33 mouse cellular contexts compared by ENCODE assay signal in the genomic region with DNA sequence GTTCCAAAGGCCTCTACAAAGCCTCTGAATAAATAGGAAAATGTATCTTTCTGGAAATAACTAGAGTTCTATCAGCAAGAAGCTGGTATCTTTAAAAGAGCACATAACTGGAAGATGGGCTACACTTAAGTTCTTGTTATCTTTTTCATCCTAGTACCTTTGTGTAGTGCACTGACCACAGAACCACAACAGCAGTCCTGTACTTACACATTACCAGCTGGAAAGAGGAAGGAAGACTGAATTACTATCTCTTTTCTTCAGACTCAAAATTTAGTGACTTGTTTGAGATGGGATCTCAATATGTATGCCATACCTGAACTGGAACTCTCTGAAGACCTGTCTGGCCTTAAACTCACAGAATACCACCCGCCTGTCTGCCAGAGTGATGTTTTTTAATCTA. TPM values are rescaled to one million over a fixed set of nuclear protein-coding genes. Genes with fewer than 3 reads are reported as not detected.
DNase-seq lines count a peak whose midpoint lies in the region; ATAC-seq and TF ChIP-seq lines count a peak whose summit lies in the region.
"Had no signal": no experiment of that assay in that cellular context is flagged by ENCODE, and none has a peak within 500 bp of the region (broad histone marks: within the 10 kb centered on the region; RNA-seq: fewer than 3 reads in every experiment).

No protein-coding gene starts in this region.

- peaks cover 90% of the 10 kb centered on the region for H3K79me2 ChIP-seq in MEL (ENCODE audit: control insufficient read depth, insufficient read depth, low read length, poor library complexity)

- TF ChIP-seq RAD21 in MEL (IDR thresholded peaks at IDR 0.05; ENCODE audit: low read depth, low read length): no peak

- peaks cover 24 to 65% of the 10 kb centered on the region in 2 experiments for H3K36me3 ChIP-seq in MEL (ENCODE audit: control insufficient read depth in 1 of 2, insufficient read depth in 2 of 2, low read length in 2 of 2)
- no peaks in the 10 kb centered on the region for H3K36me3 ChIP-seq in splenic B cell, adult 2 months (ENCODE audit: control insufficient read depth, insufficient read depth, low read length, poor library complexity, severe bottlenecking)
- H3K36me3 ChIP-seq in intestine, embryonic 16.5 days (ENCODE audit: control insufficient read depth, insufficient read depth, low read length): no peaks in the 10 kb centered on the region
- H3K36me3 ChIP-seq: heart, embryonic 10.5 days; heart, embryonic 15.5 days; intestine, embryonic 15.5 days; limb, embryonic 15.5 days; lung, embryonic 15.5 days; midbrain, embryonic 12.5 days had no signal

- peak overlapping the region; percentile 43 for H3K27ac ChIP-seq in MEL (ENCODE audit: control insufficient read depth, low read depth, low read length)
- H3K27ac ChIP-seq in intestine, embryonic 16.5 days (ENCODE audit: low read length): no peak overlapping the region
- H3K27ac ChIP-seq: forebrain, embryonic 13.5 days; heart, embryonic 10.5 days; heart, embryonic 15.5 days; intestine, embryonic 15.5 days; kidney, postnatal 0 days; limb, embryonic 10.5 days; limb, embryonic 15.5 days; liver, embryonic 15.5 days; lung, embryonic 15.5 days; midbrain, embryonic 12.5 days; stomach, postnatal 0 days had no signal

- TF ChIP-seq EP300 in MEL (IDR thresholded peaks at IDR 0.05; ENCODE audit: low read depth in 1 of 2, low read length in 2 of 2): peak; percentile 73 to 80

- H3K4me1 ChIP-seq in MEL (ENCODE audit: control insufficient read depth in 1 of 2, insufficient read depth in 2 of 2, low read length in 2 of 2): peaks cover 19 to 44% of the 10 kb centered on the region in 2 experiments
- peaks cover 17% of the 10 kb centered on the region for H3K4me1 ChIP-seq in intestine, embryonic 16.5 days (ENCODE audit: control insufficient read depth, insufficient read depth, low read length)

- no peak overlapping the region for H3K4me3 ChIP-seq in MEL (ENCODE audit: control insufficient read depth in 1 of 2, insufficient read depth in 1 of 2, low read depth in 2 of 2, low read length in 2 of 2)
- no peak overlapping the region for H3K4me3 ChIP-seq in intestine, embryonic 16.5 days (ENCODE audit: low read length)
- H3K4me3 ChIP-seq: forebrain, embryonic 13.5 days; heart, embryonic 10.5 days; heart, embryonic 15.5 days; intestine, embryonic 15.5 days; limb, embryonic 10.5 days; limb, embryonic 15.5 days; liver, embryonic 15.5 days; lung, embryonic 15.5 days; midbrain, embryonic 12.5 days; myocyte had no signal

- H3K9ac ChIP-seq in MEL (ENCODE audit: control insufficient read depth, low read depth, low read length, poor library complexity, severe bottlenecking): no peak overlapping the region
- no peak overlapping the region for H3K9ac ChIP-seq in intestine, embryonic 16.5 days (ENCODE audit: low read depth, low read length)
- H3K9ac ChIP-seq: forebrain, embryonic 13.5 days; heart, embryonic 15.5 days; intestine, embryonic 15.5 days; limb, embryonic 15.5 days; liver, embryonic 15.5 days; lung, embryonic 15.5 days; midbrain, embryonic 12.5 days had no signal

- DNase-seq in CD4-positive helper T cell, adult 2 months (ENCODE audit: low read depth, low spot score): peak; percentile 47
- DNase-seq in MEL (ENCODE audit: low read depth, low spot score): peak; percentile 80
- peak; percentile 34 for DNase-seq in splenic B cell, adult 2 months (ENCODE audit: low read depth, low spot score)
- DNase-seq in cerebellum, postnatal 25 days: no peak
- no peak for DNase-seq in layer of hippocampus, adult 9-10 months (ENCODE audit: low spot score)
- DNase-seq: adrenal gland, postnatal 10 days; cerebellum, adult 11 months; cerebellum, adult 9-10 months; gastrocnemius, postnatal 14 days; heart, adult 11 months; kidney, adult 8-10 months; layer of hippocampus, adult 9-11 months; lung, postnatal 4 days; right cerebral cortex, adult 18-20 months; spleen, adult 18-20 months; thymus, adult 18-20 months; thymus, postnatal 25 days had no signal

- ATAC-seq in megakaryocyte, adult 5-6 weeks (ENCODE audit: poor library complexity, severe bottlenecking): peak; percentile 78
- ATAC-seq in intestine, embryonic 16.5 days: no peak
- ATAC-seq: forebrain, embryonic 13.5 days; hindbrain, embryonic 16.5 days; intestine, embryonic 15.5 days; Patski had no signal

- H3K4me2 ChIP-seq in intestine, embryonic 16.5 days (ENCODE audit: low read depth, low read length): no peak overlapping the region
- H3K4me2 ChIP-seq: forebrain, embryonic 13.5 days; heart, embryonic 15.5 days; intestine, embryonic 15.5 days; limb, embryonic 15.5 days; liver, embryonic 15.5 days; lung, embryonic 15.5 days; midbrain, embryonic 12.5 days had no signal

- H3K9me3 ChIP-seq in MEL (replicated peaks; ENCODE audit: insufficient read depth, low read length): no peaks in the 10 kb centered on the region
- H3K9me3 ChIP-seq in intestine, embryonic 16.5 days (ENCODE audit: control insufficient read depth, low read length): no peaks in the 10 kb centered on the region
- H3K9me3 ChIP-seq: forebrain, embryonic 13.5 days; heart, embryonic 10.5 days; heart, embryonic 15.5 days; intestine, embryonic 15.5 days; limb, embryonic 10.5 days; limb, embryonic 15.5 days; liver, embryonic 15.5 days; lung, embryonic 15.5 days; midbrain, embryonic 12.5 days had no signal

- TF ChIP-seq POLR2A in MEL (IDR thresholded peaks at IDR 0.05; ENCODE audit: control insufficient read depth in 1 of 2, insufficient read depth in 1 of 2, low read depth in 1 of 2, low read length in 2 of 2, poor library complexity in 1 of 2): no peak

- WGBS in intestine, embryonic 16.5 days: 72% methylated on average over 1 of the region's 1 CpGs

- no peaks in the 10 kb centered on the region for H3K27me3 ChIP-seq in MEL (ENCODE audit: control insufficient read depth in 1 of 2, insufficient read depth in 2 of 2, low read length in 2 of 2)
- H3K27me3 ChIP-seq in splenic B cell, adult 2 months (ENCODE audit: control insufficient read depth, insufficient read depth, low read length, poor library complexity, severe bottlenecking): no peaks in the 10 kb centered on the region
- no peaks in the 10 kb centered on the region for H3K27me3 ChIP-seq in intestine, embryonic 16.5 days (replicated peaks; ENCODE audit: control insufficient read depth, insufficient read depth, low read length)
- H3K27me3 ChIP-seq: forebrain, embryonic 13.5 days; heart, embryonic 15.5 days; intestine, embryonic 15.5 days; limb, embryonic 15.5 days; liver, embryonic 15.5 days; lung, embryonic 15.5 days; midbrain, embryonic 12.5 days; Patski had no signal

- no peak for TF ChIP-seq CTCF in MEL (IDR thresholded peaks at IDR 0.05 in 2 of 3, conservative IDR thresholded peaks at IDR 0.05 in 1 of 3; ENCODE audit: control insufficient read depth in 1 of 3, insufficient read depth in 1 of 3, low read depth in 2 of 3, low read length in 3 of 3, poor library complexity in 1 of 3, severe bottlenecking in 1 of 3)

TF ChIP-seq in MEL, 35 proteins besides CTCF, POLR2A, EP300 and RAD21:
- TF ChIP-seq TAL1 (IDR thresholded peaks at IDR 0.05; ENCODE audit: low read length) (peak; percentile 78), RCOR1 (IDR thresholded peaks at IDR 0.05; ENCODE audit: low read depth, low read length) (0 out of 2 replicates have a peak, but pooled peaks have one; percentile 23), USF1 (IDR thresholded peaks at IDR 0.05; ENCODE audit: low read depth, low read length) (no peak), BHLHE40 (IDR thresholded peaks at IDR 0.05; ENCODE audit: borderline replicate concordance, low read depth, low read length) (no peak), MYC (IDR thresholded peaks at IDR 0.05; ENCODE audit: low read depth, low read length) (peak; percentile 28; the same call in 1 of the 2 replicates), JUND (IDR thresholded peaks at IDR 0.05; ENCODE audit: low read depth, low read length) (no peak), CHD2 (IDR thresholded peaks at IDR 0.05; ENCODE audit: low read length) (no peak), NRF1 (IDR thresholded peaks at IDR 0.05; ENCODE audit: insufficient read depth, low read depth, low read length, poor library complexity, severe bottlenecking) (no peak), ZKSCAN1 (IDR thresholded peaks at IDR 0.05; ENCODE audit: low read depth, low read length) (no peak), NELFE (IDR thresholded peaks at IDR 0.05; ENCODE audit: low read depth, low read length) (no peak), ETS1 (IDR thresholded peaks at IDR 0.05; ENCODE audit: low read depth, low read length) (peak; percentile 78), SIN3A (IDR thresholded peaks at IDR 0.05; ENCODE audit: low read length) (0 out of 2 replicates have a peak, but pooled peaks have one; percentile 50), GATA1 (IDR thresholded peaks at IDR 0.05; ENCODE audit: low read depth, low read length) (peak; percentile 75), TCF12 (IDR thresholded peaks at IDR 0.05; ENCODE audit: low read depth, low read length) (peak; percentile 39; the same call in 1 of the 2 replicates)

RNA-seq across cellular contexts. Expression of a gene that starts 6.1 kb away (rescaled TPM):
- 55.5 and 67.7 TPM in 2 replicates for total RNA-seq in MEL (2012; rRNA removed)
- polyA plus RNA-seq in MEL (2012; ENCODE audit: insufficient read depth in 1 of 2, insufficient read length in 2 of 2, low read depth in 1 of 2, low replicate concordance in 2 of 2, missing spikeins in 1 of 2): 100 to 1,000 TPM; 142 to 343 TPM
- 175 and 178 TPM in 2 replicates for total RNA-seq in megakaryocyte, adult 5-6 weeks (2015)
- 84.4 and 125 TPM in 2 replicates for total RNA-seq in megakaryocyte, adult 5-6 weeks (2017)
- 87.1 and 112 TPM in 2 replicates for polyA plus RNA-seq in intestine, embryonic 16.5 days (2015; fragmentation: Nextera tagmentation; extraction: Ambion mirVana)

Comparison
In these comparisons a context has a peak if more than half of its experiments do, and no peak if none do; other contexts are left out.
1. DNase-seq: peak in CD4-positive helper T cell, adult 2 months (single experiment), MEL (single experiment) and splenic B cell, adult 2 months (single experiment); none in cerebellum, postnatal 25 days (0 of 2) and layer of hippocampus, adult 9-10 months (single experiment).